ENCODE assay signal across 8 mouse cellular contexts in the genomic region with DNA sequence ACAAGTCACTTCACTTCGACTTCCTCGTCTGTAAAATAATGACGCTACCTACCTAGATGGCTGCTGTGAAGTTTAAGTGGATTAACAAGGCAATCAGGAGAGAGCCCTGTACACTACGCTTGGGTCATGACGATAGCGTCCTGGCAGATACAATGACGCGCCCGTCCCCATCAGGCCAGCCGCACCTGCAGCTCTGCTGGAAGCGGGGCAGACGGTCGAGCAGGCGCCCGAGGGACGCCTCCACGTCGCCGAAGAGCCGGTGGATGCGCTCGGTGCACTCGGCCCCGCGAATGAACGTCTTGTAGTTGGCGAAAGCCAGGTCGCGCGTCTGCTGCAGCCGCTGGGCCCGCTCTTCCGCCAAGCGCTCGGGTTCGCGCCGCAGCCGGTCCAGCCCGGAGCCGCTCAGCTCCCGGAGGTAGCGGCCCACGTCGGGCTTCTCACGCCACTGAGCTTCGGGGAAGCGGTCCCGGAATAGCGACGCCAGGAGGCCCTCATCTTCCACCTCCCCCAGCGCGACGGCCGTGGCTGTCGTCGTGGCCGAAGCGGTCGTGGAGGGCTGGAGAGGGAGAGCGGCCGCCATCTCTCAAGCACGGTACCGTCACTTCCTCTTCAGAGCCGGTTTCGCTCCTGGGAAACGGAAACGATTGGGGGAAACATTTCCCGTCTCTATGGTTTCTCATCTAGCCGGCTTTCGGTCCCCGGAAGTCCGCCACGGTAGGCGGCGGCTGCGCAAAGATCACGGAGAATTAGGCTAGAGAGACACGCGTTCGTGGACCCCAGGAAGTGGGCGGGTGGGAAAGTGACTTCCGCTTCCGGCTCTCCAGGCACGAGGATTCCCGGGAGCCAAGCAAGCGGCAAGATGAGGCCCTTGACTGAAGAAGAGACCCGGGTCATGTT. TPM values are rescaled to one million over a fixed set of nuclear protein-coding genes. Genes with fewer than 3 reads are reported as not detected.
DNase-seq lines count a peak whose midpoint lies in the region; ATAC-seq and TF ChIP-seq lines count a peak whose summit lies in the region.

Gene Cog8, minus strand, starts transcription at position 614 of the 897 bp plus-strand sequence.
Gene Nip7, plus strand, starts transcription at position 802 of the 897 bp plus-strand sequence.

- peak; percentile 98 for DNase-seq in heart, postnatal 10 days
- peak; percentile 90 for DNase-seq in large intestine, adult 2 months (ENCODE audit: low read depth, low spot score)
- peak; percentile 95 for DNase-seq in liver, postnatal 0 days
- DNase-seq in testis, postnatal 10 days (ENCODE audit: low spot score), result peak; percentile 92

- peak within 1 kb of the TSS; percentile 71 for H3K9ac ChIP-seq in ES-Bruce4 (ENCODE audit: low read depth, poor library complexity, severe bottlenecking)
- H3K9ac ChIP-seq in forebrain, embryonic 13.5 days, result peak within 1 kb of the TSS; percentile 86
- peak within 1 kb of the TSS; percentile 84 for H3K9ac ChIP-seq in liver, postnatal 0 days (replicated peaks)
- H3K9ac ChIP-seq in neural tube, embryonic 14.5 days (replicated peaks; ENCODE audit: low read depth, low read length), result peak within 1 kb of the TSS; percentile 85

- peak within 1 kb of the TSS; percentile 99 for H3K4me2 ChIP-seq in forebrain, embryonic 13.5 days
- peak within 1 kb of the TSS; percentile 94 for H3K4me2 ChIP-seq in liver, postnatal 0 days (ENCODE audit: low read depth, low read length)
- H3K4me2 ChIP-seq in neural tube, embryonic 14.5 days (ENCODE audit: low read depth, low read length), result peak within 1 kb of the TSS; percentile 98

- no peaks in the 10 kb centered on the region for H3K4me1 ChIP-seq in ES-Bruce4 (ENCODE audit: control insufficient read depth, insufficient read depth, low read length)
- peaks cover 24% of the 10 kb centered on the region for H3K4me1 ChIP-seq in forebrain, embryonic 13.5 days
- peaks cover 23% of the 10 kb centered on the region for H3K4me1 ChIP-seq in liver, postnatal 0 days (ENCODE audit: insufficient read depth)
- peaks cover 15% of the 10 kb centered on the region for H3K4me1 ChIP-seq in neural tube, embryonic 14.5 days (ENCODE audit: control insufficient read depth, insufficient read depth, low read length)

- intact Hi-C loops in heart, postnatal 10 days (cut with DNase I), result no loop called here

- peak; percentile 96 for ATAC-seq in cerebellum, adult (ENCODE audit: insufficient number of reproducible peaks, low FRiP score, low TSS enrichment)
- ATAC-seq in forebrain, embryonic 13.5 days, result peak; percentile 97
- ATAC-seq in liver, postnatal 0 days, result peak; percentile 94
- ATAC-seq in neural tube, embryonic 14.5 days (ENCODE audit: low read depth), result peak; percentile 96

- H3K27ac ChIP-seq in ES-Bruce4 (ENCODE audit: insufficient read depth, low read length), result 0 out of 2 replicates have a peak within 1 kb of the TSS, but pooled peaks have one; percentile 3
- peak within 1 kb of the TSS; percentile 75 for H3K27ac ChIP-seq in forebrain, embryonic 13.5 days
- H3K27ac ChIP-seq in liver, postnatal 0 days (ENCODE audit: low read depth), result peak within 1 kb of the TSS; percentile 88
- peak within 1 kb of the TSS; percentile 85 for H3K27ac ChIP-seq in neural tube, embryonic 14.5 days (ENCODE audit: low read depth, low read length)

- peaks cover 52% of the 10 kb centered on the region for H3K36me3 ChIP-seq in ES-Bruce4 (ENCODE audit: control insufficient read depth, insufficient read depth, low read length, poor library complexity, severe bottlenecking)
- peaks cover 58% of the 10 kb centered on the region for H3K36me3 ChIP-seq in forebrain, embryonic 13.5 days (ENCODE audit: poor library complexity, severe bottlenecking)
- peaks cover 42% of the 10 kb centered on the region for H3K36me3 ChIP-seq in liver, postnatal 0 days (replicated peaks; ENCODE audit: insufficient read depth, low read length)
- peaks cover 31% of the 10 kb centered on the region for H3K36me3 ChIP-seq in neural tube, embryonic 14.5 days (ENCODE audit: control insufficient read depth, insufficient read depth, low read length)

- peak within 1 kb of the TSS; percentile 94 for H3K4me3 ChIP-seq in ES-Bruce4 (ENCODE audit: low read depth, low read length)
- H3K4me3 ChIP-seq in forebrain, embryonic 13.5 days, result peak within 1 kb of the TSS; percentile 98
- H3K4me3 ChIP-seq in liver, postnatal 0 days (ENCODE audit: low read depth, low read length), result peak within 1 kb of the TSS; percentile 92
- H3K4me3 ChIP-seq in neural tube, embryonic 14.5 days (ENCODE audit: low read depth, low read length), result peak within 1 kb of the TSS; percentile 97

- no peaks in the 10 kb centered on the region for H3K9me3 ChIP-seq in ES-Bruce4 (replicated peaks; ENCODE audit: control insufficient read depth, insufficient read depth, low read length, poor library complexity, severe bottlenecking)
- H3K9me3 ChIP-seq in forebrain, embryonic 13.5 days (replicated peaks), result no peaks in the 10 kb centered on the region
- H3K9me3 ChIP-seq in liver, postnatal 0 days (ENCODE audit: low read length), result no peaks in the 10 kb centered on the region
- no peaks in the 10 kb centered on the region for H3K9me3 ChIP-seq in neural tube, embryonic 14.5 days (ENCODE audit: control insufficient read depth, low read length)

- no peaks in the 10 kb centered on the region for H3K27me3 ChIP-seq in ES-Bruce4 (ENCODE audit: control insufficient read depth, insufficient read depth, low read length, poor library complexity, severe bottlenecking)
- no peaks in the 10 kb centered on the region for H3K27me3 ChIP-seq in forebrain, embryonic 13.5 days
- no peaks in the 10 kb centered on the region for H3K27me3 ChIP-seq in liver, postnatal 0 days (ENCODE audit: insufficient read depth, low read length)
- H3K27me3 ChIP-seq in neural tube, embryonic 14.5 days (ENCODE audit: control insufficient read depth, insufficient read depth, low read length), result 0 out of 2 replicates have a peak, but pooled peaks cover 3% of the 10 kb centered on the region

- no peak for TF ChIP-seq CTCF in ES-Bruce4 (IDR thresholded peaks at IDR 0.05; ENCODE audit: low read depth, low read length)
- no peak; the same call in 1 of the 2 replicates for TF ChIP-seq CTCF in liver, postnatal 0 days (IDR thresholded peaks at IDR 0.05; ENCODE audit: low read depth)

- TF ChIP-seq EP300 in ES-Bruce4 (IDR thresholded peaks at IDR 0.05; ENCODE audit: insufficient read depth, low read depth, low read length), result no peak
- TF ChIP-seq EP300 in liver, postnatal 0 days (IDR thresholded peaks at IDR 0.05; ENCODE audit: low read depth), result peak; percentile 86; the same call in 1 of the 2 replicates

- under 1% methylated on average over 85 of the region's 88 CpGs for WGBS in forebrain, embryonic 13.5 days
- under 1% methylated on average over 88 of the region's 88 CpGs for WGBS in large intestine, adult 2 months
- WGBS in liver, postnatal 0 days (ENCODE audit: insufficient replicate concordance), result under 1% methylated on average over 88 of the region's 88 CpGs
- under 1% methylated on average over 87 of the region's 88 CpGs for WGBS in neural tube, embryonic 14.5 days

- no peak for TF ChIP-seq POLR2A in ES-Bruce4 (IDR thresholded peaks at IDR 0.05; ENCODE audit: insufficient read depth, low read length)

RNA-seq across cellular contexts. Expression of gene Cog8, which starts in this region (rescaled TPM):
- polyA plus RNA-seq in ES-Bruce4 (2011; ENCODE audit: insufficient read depth, insufficient read length, low read depth, missing spikeins), result 20.0 and 21.4 TPM in 2 replicates
- 34.5 and 35.5 TPM in 2 replicates for polyA plus RNA-seq in forebrain, embryonic 13.5 days (2015; fragmentation: Nextera tagmentation; extraction: Ambion mirVana)
- total RNA-seq in heart, postnatal 10 days (2021), result 10 to 100 TPM; 18.9 to 22.1 TPM
- 28.5 and 33.1 TPM in 2 replicates for polyA plus RNA-seq in large intestine, adult 2 months (2012; rRNA removed)
- 15.6 and 16.8 TPM in 2 replicates for polyA plus RNA-seq in liver, postnatal 0 days (2015; fragmentation: Nextera tagmentation; extraction: Ambion mirVana)
- 39.9 and 46.6 TPM in 2 replicates for polyA plus RNA-seq in neural tube, embryonic 14.5 days (2014; fragmentation: Nextera tagmentation; extraction: Ambion mirVana)

RNA-seq across cellular contexts. Expression of gene Nip7, which starts in this region (rescaled TPM):
- polyA plus RNA-seq in ES-Bruce4 (2011; ENCODE audit: insufficient read depth, insufficient read length, low read depth, missing spikeins), result 130 and 156 TPM in 2 replicates
- 91.3 and 99.6 TPM in 2 replicates for polyA plus RNA-seq in forebrain, embryonic 13.5 days (2015; fragmentation: Nextera tagmentation; extraction: Ambion mirVana)
- 10 to 100 TPM; 24.9 to 28.8 TPM for total RNA-seq in heart, postnatal 10 days (2021)
- polyA plus RNA-seq in large intestine, adult 2 months (2012; rRNA removed), result 28.4 and 31.3 TPM in 2 replicates
- polyA plus RNA-seq in liver, postnatal 0 days (2015; fragmentation: Nextera tagmentation; extraction: Ambion mirVana), result 31.2 and 31.4 TPM in 2 replicates
- polyA plus RNA-seq in neural tube, embryonic 14.5 days (2014; fragmentation: Nextera tagmentation; extraction: Ambion mirVana), result 62.5 and 65.5 TPM in 2 replicates

Comparison
In these comparisons a context has a peak if more than half of its experiments do, and no peak if none do; other contexts are left out.
1. Peak in every context shown above with its lines: DNase-seq, ATAC-seq, H3K4me3 ChIP-seq and H3K27ac ChIP-seq.
2. H3K27ac ChIP-seq: peak in every context shown above with its lines; median percentile 88 in liver, postnatal 0 days; 85 in neural tube, embryonic 14.5 days; 75 in forebrain, embryonic 13.5 days; 3 in ES-Bruce4.